Mouse (Mus musculus) embryo, embryonic 10 days (tissue): ENCODE measurements at regions not wholly inside any gene's neighbourhood (a gene's known extent, or its start where the extent isn't known, plus 50 kb on each side); places are given as distances from the start of the nearest gene placed in this dataset.
"Not testable (repeated sequence)": the region's sequence is repeated elsewhere in the genome, so short reads cannot be mapped to it uniquely, and the experiment has no call there.

Experiments used
- DNase-seq: peaks from one replicate; pipeline ENCODE4 v3.0.0-alpha.2; 2015; ENCODE audit warnings: low spot score

- DNase-seq: no peak
Observed at GRCm38 (mm10) chr10:10270297-10270696, 201.8 kb downstream of the Adgb start.

- DNase-seq: no peak
Observed at GRCm38 (mm10) chr10:10252540-10253318, 219.4 kb downstream of the Adgb start.

- no peak for DNase-seq
Observed at GRCm38 (mm10) chr10:10252136-10252535, 220.0 kb downstream of the Adgb start.

- no peak for DNase-seq
Observed at GRCm38 (mm10) chr10:10234894-10235523, 237.1 kb downstream of the Adgb start.

- DNase-seq: no peak
Observed at GRCm38 (mm10) chr10:10224582-10225144, 247.5 kb downstream of the Adgb start.

- no peak for DNase-seq
Observed at GRCm38 (mm10) chr10:10219726-10220125, 252.4 kb downstream of the Adgb start.

- peak; percentile 14 for DNase-seq
Observed at GRCm38 (mm10) chr10:10216892-10217291, 255.2 kb downstream of the Adgb start.

GRCm38 (mm10) chr10:10215376-10215775 lies 256.8 kb downstream of the Adgb start:
- DNase-seq: no peak

GRCm38 (mm10) chr10:10208354-10208753 lies 263.8 kb downstream of the Adgb start:
- DNase-seq: no peak

GRCm38 (mm10) chr10:10205805-10206520 lies 266.2 kb downstream of the Adgb start:
- DNase-seq: no peak

- DNase-seq: no peak
Observed at GRCm38 (mm10) chr10:10203982-10204381, 268.1 kb downstream of the Adgb start.

- no peak for DNase-seq
Observed at GRCm38 (mm10) chr10:10190308-10190707, 281.8 kb downstream of the Adgb start.

GRCm38 (mm10) chr10:10188113-10188512 lies 284.0 kb downstream of the Adgb start:
- DNase-seq: no peak

GRCm38 (mm10) chr10:10186721-10187120 lies 285.4 kb downstream of the Adgb start:
- DNase-seq: no peak

- no peak for DNase-seq
Observed at GRCm38 (mm10) chr10:10185298-10185883, 284.5 kb upstream of the Stxbp5 start.

GRCm38 (mm10) chr10:10184386-10184785 lies 283.5 kb upstream of the Stxbp5 start:
- peak; percentile 19 for DNase-seq

GRCm38 (mm10) chr10:10177037-10177436 lies 276.2 kb upstream of the Stxbp5 start:
- DNase-seq: not testable (repeated sequence)
